Comparison of ENCODE assay signal across 8 mouse cellular contexts in genomic region chr8:93011439-93011838, GRCm38 (mm10). TPM values are rescaled to one million over a fixed set of nuclear protein-coding genes. Genes with fewer than 3 reads are reported as not detected.
DNase-seq lines count a peak whose midpoint lies in the region; ATAC-seq lines count a peak whose summit lies in the region.

No protein-coding gene starts in this region.

- no peak overlapping the region for H3K27ac ChIP-seq in hindbrain, embryonic 13.5 days

- DNase-seq in Muller cell, postnatal 12 days (ENCODE audit: inconsistent ontology term): peak; percentile 59
- peak; percentile 73 to 81 for DNase-seq in cerebellum, adult 18-20 months
- DNase-seq in layer of hippocampus, postnatal 25 days (ENCODE audit: extremely low spot score in 1 of 2, low spot score in 1 of 2): peak; percentile 83 to 98
- DNase-seq in right cerebral cortex, adult 2 months (ENCODE audit: low spot score in 2 of 2): peak; percentile 92 to 94
- DNase-seq in urinary bladder, postnatal 4 days (ENCODE audit: low spot score in 2 of 2): peak; percentile 52 to 87

- H3K4me2 ChIP-seq in hindbrain, embryonic 13.5 days: no peak overlapping the region

- H3K36me3 ChIP-seq in hindbrain, embryonic 13.5 days: no peaks in the 10 kb centered on the region

- H3K9ac ChIP-seq in hindbrain, embryonic 13.5 days: no peak overlapping the region

- H3K27me3 ChIP-seq in hindbrain, embryonic 13.5 days: no peaks in the 10 kb centered on the region

- peak; percentile 91 for ATAC-seq in frontal cortex, adult (ENCODE audit: low TSS enrichment)
- ATAC-seq in hindbrain, embryonic 13.5 days (ENCODE audit: low FRiP score): peak; percentile 88
- peak; percentile 94 for ATAC-seq in megakaryocyte, adult 5-6 weeks (ENCODE audit: poor library complexity, severe bottlenecking)

- H3K4me3 ChIP-seq in hindbrain, embryonic 13.5 days: no peak overlapping the region

- H3K9me3 ChIP-seq in hindbrain, embryonic 13.5 days: no peaks in the 10 kb centered on the region

- 16% methylated on average over 9 of the region's 9 CpGs for WGBS in hindbrain, embryonic 13.5 days

- H3K4me1 ChIP-seq in hindbrain, embryonic 13.5 days (replicated peaks): no peaks in the 10 kb centered on the region

RNA-seq across cellular contexts. Expression of gene Ces1a, which starts 36.6 kb away (rescaled TPM):
- polyA plus RNA-seq in hindbrain, embryonic 13.5 days (2015; fragmentation: Nextera tagmentation; extraction: Ambion mirVana): not detected in 2 replicates
- not detected for total RNA-seq in layer of hippocampus, postnatal 25 days (2021)
- not detected in 2 replicates for total RNA-seq in megakaryocyte, adult 5-6 weeks (2015)
- total RNA-seq in megakaryocyte, adult 5-6 weeks (2017): not detected in 2 replicates

RNA-seq across cellular contexts. Expression of gene Slc6a2, which starts 51.6 kb away (rescaled TPM):
- polyA plus RNA-seq in hindbrain, embryonic 13.5 days (2015; fragmentation: Nextera tagmentation; extraction: Ambion mirVana): 1.2 and 2.6 TPM in 2 replicates
- under 1 TPM; 0.07 to 0.16 TPM for total RNA-seq in layer of hippocampus, postnatal 25 days (2021)
- not detected in 2 replicates for total RNA-seq in megakaryocyte, adult 5-6 weeks (2015)
- total RNA-seq in megakaryocyte, adult 5-6 weeks (2017): not detected in 2 replicates
